1 mouse cellular context compared by ENCODE assay signal in the genomic region with DNA sequence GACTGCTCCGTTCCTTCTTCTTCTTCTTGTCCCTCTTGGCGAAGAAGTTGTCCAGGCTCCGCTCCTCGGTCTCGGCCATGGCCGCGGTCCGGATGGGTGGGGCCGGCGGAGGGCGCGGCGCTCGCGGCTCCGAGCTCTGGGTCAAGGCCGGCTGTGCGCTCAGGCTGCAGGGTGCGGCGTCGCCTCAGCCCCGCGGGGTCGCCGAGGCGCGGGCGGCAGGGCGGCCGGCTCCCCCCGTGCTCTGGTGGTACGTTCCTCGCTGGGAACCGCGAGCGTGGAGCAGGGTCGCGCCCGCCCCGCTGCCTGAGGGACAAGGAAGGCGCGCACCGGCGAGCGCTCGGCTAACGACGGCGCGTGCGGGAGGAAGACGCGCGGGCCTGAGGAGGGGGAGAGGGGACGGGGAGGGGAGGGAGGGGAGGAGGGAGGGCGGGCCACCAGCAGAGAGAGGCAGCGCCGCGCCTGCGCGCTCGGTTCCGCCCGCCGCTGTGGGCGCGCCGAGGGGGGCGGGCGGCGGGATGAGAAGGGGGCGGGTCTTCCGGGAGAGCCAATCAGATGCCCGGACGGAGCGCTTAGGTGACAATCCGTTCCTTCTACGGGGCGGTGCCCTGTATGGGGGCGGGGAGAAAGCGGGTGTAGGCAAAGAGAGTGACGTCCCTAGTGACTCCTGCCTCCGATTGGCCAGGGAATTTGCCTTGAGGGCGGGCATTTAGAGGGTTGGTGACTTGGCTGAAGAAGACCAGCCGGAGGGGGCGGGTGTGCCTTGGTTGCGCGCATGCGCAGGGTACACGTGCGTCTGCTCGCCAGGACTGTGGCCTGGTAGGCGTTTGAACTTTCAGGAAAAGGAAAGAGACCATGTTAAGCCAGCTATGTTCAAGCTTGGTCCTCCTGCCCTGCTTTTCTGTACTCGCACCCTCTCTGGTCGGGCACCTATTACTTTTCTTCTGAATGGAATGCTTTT.
A peak's percentile ranks its signal among the peaks of the same experiment; 100 is the strongest.
TF ChIP-seq lines count a peak whose summit lies in the region.

A gene (minus strand): TSS at position 551 of the 958 bp plus-strand sequence.

TF ChIP-seq in myocyte, 11 proteins besides CTCF, POLR2A, EP300 and RAD21 (continued from another document):
- TF ChIP-seq POLR2AphosphoS2 (IDR thresholded peaks at IDR 0.05; ENCODE audit: insufficient read length, low read depth) (peak; percentile 83), TCF3 (IDR thresholded peaks at IDR 0.05; ENCODE audit: insufficient read length, low read depth) (no peak), TCF12 (IDR thresholded peaks at IDR 0.05; ENCODE audit: insufficient read depth, poor library complexity, severe bottlenecking) (no peak), REST (IDR thresholded peaks at IDR 0.05; ENCODE audit: insufficient read depth, insufficient read length) (no peak), MAX (IDR thresholded peaks at IDR 0.05; ENCODE audit: low read depth) (peak; percentile 80), MYOD1 (IDR thresholded peaks at IDR 0.05; ENCODE audit: control insufficient read depth in 1 of 3, insufficient read length in 2 of 3, low read depth in 2 of 3) (no peak), CEBPB (IDR thresholded peaks at IDR 0.05; ENCODE audit: insufficient read depth, poor library complexity, severe bottlenecking) (no peak)
TF ChIP-seq in myocyte: peak in this region for 3.
